ENCODE assay signal across 31 mouse cellular contexts in the genomic region with DNA sequence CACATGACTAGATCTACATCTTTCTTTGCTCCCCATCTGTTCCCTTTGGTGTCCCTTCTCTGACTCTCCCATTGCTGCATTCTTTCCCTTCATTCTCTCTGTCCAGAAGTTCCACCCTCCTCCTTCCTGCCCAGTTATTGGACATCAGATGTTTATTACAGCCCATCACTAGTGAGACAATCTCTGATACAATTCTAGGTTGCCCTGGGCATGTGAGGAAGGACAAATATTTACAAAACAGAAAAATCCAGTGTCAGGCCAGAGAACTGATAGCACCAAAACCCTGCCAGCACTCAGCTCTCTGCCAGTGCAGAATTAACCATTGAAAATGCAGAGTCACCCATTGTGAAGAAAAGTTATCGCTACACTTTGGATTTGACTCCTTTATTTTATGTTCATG.
"Had no signal": no experiment of that assay in that cellular context is flagged by ENCODE, and none has a peak within 500 bp of the region (broad histone marks: within the 10 kb centered on the region; RNA-seq: fewer than 3 reads in every experiment).

No protein-coding gene starts in this region.

- ATAC-seq: lung, postnatal 0 days; midbrain, embryonic 13.5 days; midbrain, embryonic 15.5 days; midbrain, embryonic 16.5 days had no signal

- H3K27ac ChIP-seq: left cerebral cortex, adult 2 months; limb, embryonic 10.5 days; limb, embryonic 12.5 days; limb, embryonic 13.5 days; limb, embryonic 15.5 days; liver, embryonic 13.5 days; liver, embryonic 14.5 days; liver, embryonic 15.5 days; lung, embryonic 15.5 days; macrophage; midbrain, embryonic 10.5 days; midbrain, embryonic 12.5 days; midbrain, embryonic 13.5 days; midbrain, embryonic 15.5 days; neural tube, embryonic 12.5 days; neural tube, embryonic 13.5 days had no signal

- H3K4me1 ChIP-seq: limb, embryonic 10.5 days; limb, embryonic 12.5 days; limb, embryonic 13.5 days; limb, embryonic 15.5 days; liver, embryonic 13.5 days; liver, embryonic 15.5 days; lung, embryonic 15.5 days; megakaryocyte, embryonic 14.5 days; midbrain, embryonic 10.5 days; midbrain, embryonic 12.5 days; midbrain, embryonic 13.5 days; midbrain, embryonic 15.5 days; neural tube, embryonic 12.5 days; neural tube, embryonic 13.5 days had no signal

- H3K9me3 ChIP-seq: limb, embryonic 10.5 days; limb, embryonic 12.5 days; limb, embryonic 13.5 days; limb, embryonic 15.5 days; liver, embryonic 13.5 days; liver, embryonic 15.5 days; lung, embryonic 15.5 days; midbrain, embryonic 10.5 days; midbrain, embryonic 12.5 days; midbrain, embryonic 13.5 days; midbrain, embryonic 15.5 days; neural tube, embryonic 12.5 days; neural tube, embryonic 13.5 days had no signal

- H3K4me2 ChIP-seq: limb, embryonic 12.5 days; limb, embryonic 13.5 days; limb, embryonic 15.5 days; liver, embryonic 11.5 days; liver, embryonic 13.5 days; liver, embryonic 15.5 days; lung, embryonic 14.5 days; lung, embryonic 15.5 days; midbrain, embryonic 11.5 days; midbrain, embryonic 12.5 days; midbrain, embryonic 13.5 days; midbrain, embryonic 15.5 days; neural tube, embryonic 12.5 days; neural tube, embryonic 13.5 days had no signal

- DNase-seq: left cerebral cortex, postnatal 4 days; liver, embryonic 13.5 days; lung, adult 18-20 months; lung, adult 2 months; lung, embryonic 14.5 days; lung, postnatal 10 days; lung, postnatal 14 days; lung, postnatal 36 days; lung, postnatal 4 days; midbrain, embryonic 14.5 days had no signal

- H3K9ac ChIP-seq: limb, embryonic 12.5 days; limb, embryonic 13.5 days; limb, embryonic 15.5 days; liver, embryonic 13.5 days; liver, embryonic 14.5 days; liver, embryonic 15.5 days; lung, embryonic 14.5 days; lung, embryonic 15.5 days; midbrain, embryonic 12.5 days; midbrain, embryonic 13.5 days; midbrain, embryonic 15.5 days; neural tube, embryonic 12.5 days; neural tube, embryonic 13.5 days had no signal

- H3K36me3 ChIP-seq: limb, embryonic 10.5 days; limb, embryonic 12.5 days; limb, embryonic 13.5 days; limb, embryonic 15.5 days; liver, embryonic 13.5 days; liver, embryonic 15.5 days; lung, embryonic 15.5 days; midbrain, embryonic 10.5 days; midbrain, embryonic 12.5 days; midbrain, embryonic 13.5 days; midbrain, embryonic 15.5 days; neural tube, embryonic 12.5 days; neural tube, embryonic 13.5 days had no signal

- H3K4me3 ChIP-seq: left cerebral cortex, adult 2 months; limb, embryonic 10.5 days; limb, embryonic 12.5 days; limb, embryonic 13.5 days; limb, embryonic 15.5 days; liver, embryonic 13.5 days; liver, embryonic 15.5 days; lung, embryonic 15.5 days; megakaryocyte, embryonic 14.5 days; midbrain, embryonic 10.5 days; midbrain, embryonic 12.5 days; midbrain, embryonic 13.5 days; midbrain, embryonic 15.5 days; myocyte; neural tube, embryonic 12.5 days; neural tube, embryonic 13.5 days had no signal

- H3K27me3 ChIP-seq: limb, embryonic 12.5 days; limb, embryonic 13.5 days; limb, embryonic 15.5 days; liver, embryonic 13.5 days; liver, embryonic 15.5 days; lung, embryonic 15.5 days; midbrain, embryonic 12.5 days; midbrain, embryonic 15.5 days; neural tube, embryonic 12.5 days; neural tube, embryonic 13.5 days had no signal
